Comparison of ENCODE assay signal across 10 mouse cellular contexts in the genomic region with DNA sequence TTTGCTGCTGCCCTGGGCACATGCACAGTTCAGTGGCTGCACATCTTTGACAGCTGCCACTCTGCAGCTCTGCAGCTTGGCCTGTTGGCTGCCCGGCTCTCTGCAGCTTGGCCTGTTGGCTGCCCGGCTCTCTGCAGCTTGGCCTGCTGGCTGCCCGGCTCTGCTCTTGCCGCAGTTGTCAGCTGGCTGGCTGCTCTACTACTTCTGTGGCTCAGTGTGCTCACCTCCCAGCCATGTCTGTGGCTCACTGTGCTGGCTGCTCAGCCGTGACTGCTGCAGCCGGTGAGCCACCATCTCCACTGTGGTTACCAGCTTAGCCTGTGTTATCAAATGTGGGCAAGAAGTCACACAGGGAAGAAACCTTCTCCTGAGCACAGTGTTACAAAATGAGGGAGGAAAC. TPM values are rescaled to one million over a fixed set of nuclear protein-coding genes. Genes with fewer than 3 reads are reported as not detected.
DNase-seq lines count a peak whose midpoint lies in the region; ATAC-seq and TF ChIP-seq lines count a peak whose summit lies in the region.
"Had no signal": no experiment of that assay in that cellular context is flagged by ENCODE, and none has a peak within 500 bp of the region (broad histone marks: within the 10 kb centered on the region; RNA-seq: fewer than 3 reads in every experiment).

No protein-coding gene starts in this region.

- H3K4me3 ChIP-seq in heart, embryonic 10.5 days: no peak overlapping the region
- no peak overlapping the region for H3K4me3 ChIP-seq in heart, embryonic 12.5 days
- H3K4me3 ChIP-seq in CH12.LX (replicated peaks in 1 of 3; ENCODE audit: low read depth in 2 of 3, low read length in 2 of 3, poor library complexity in 1 of 3): no peak overlapping the region
- no peak overlapping the region for H3K4me3 ChIP-seq in hindbrain, embryonic 14.5 days (replicated peaks; ENCODE audit: low read length)
- H3K4me3 ChIP-seq in limb, embryonic 12.5 days (replicated peaks): no peak overlapping the region
- H3K4me3 ChIP-seq in midbrain, embryonic 15.5 days: no peak overlapping the region
- H3K4me3 ChIP-seq: lung, embryonic 15.5 days had no signal

- in situ Hi-C loops in CH12.LX (cut with MboI; ENCODE audit: low pct_ligation_motif_present, low pct_unique_long_range_greater_than_20kb, low sequenced_read_pairs): loop anchor here (25.0 kb wide), 1 partner anchor 283 kb away; a partner anchor contains a TSS

- H3K79me2 ChIP-seq in CH12.LX (replicated peaks; ENCODE audit: control insufficient read depth, extremely low read depth, insufficient read depth, poor library complexity, severe bottlenecking): no peaks in the 10 kb centered on the region

- no peak for DNase-seq in heart, embryonic 10.5 days (ENCODE audit: low spot score)
- DNase-seq in CH12.LX (ENCODE audit: extremely low read depth): peak; percentile 42
- DNase-seq in hindbrain, embryonic 14.5 days (ENCODE audit: low spot score): no peak
- DNase-seq in left cerebral cortex, postnatal 10 days (ENCODE audit: extremely low spot score in 1 of 2, low spot score in 2 of 2): no peak
- DNase-seq: right cerebral cortex, postnatal 4 days had no signal

- H3K9ac ChIP-seq in heart, embryonic 12.5 days: no peak overlapping the region
- no peak overlapping the region for H3K9ac ChIP-seq in CH12.LX (ENCODE audit: insufficient read depth, low read depth)
- no peak overlapping the region for H3K9ac ChIP-seq in hindbrain, embryonic 14.5 days
- H3K9ac ChIP-seq in limb, embryonic 12.5 days (replicated peaks): no peak overlapping the region; the same call in 1 of the 2 replicates
- H3K9ac ChIP-seq in midbrain, embryonic 15.5 days: no peak overlapping the region
- H3K9ac ChIP-seq: lung, embryonic 15.5 days had no signal

- no peaks in the 10 kb centered on the region for H3K36me3 ChIP-seq in heart, embryonic 10.5 days
- no peaks in the 10 kb centered on the region; the same call in 1 of the 2 replicates for H3K36me3 ChIP-seq in heart, embryonic 12.5 days
- no peaks in the 10 kb centered on the region for H3K36me3 ChIP-seq in CH12.LX (replicated peaks in 1 of 2; ENCODE audit: control insufficient read depth in 1 of 2, insufficient read depth in 1 of 2, low read length in 1 of 2)
- no peaks in the 10 kb centered on the region for H3K36me3 ChIP-seq in hindbrain, embryonic 14.5 days (replicated peaks; ENCODE audit: control insufficient read depth, insufficient read depth)
- H3K36me3 ChIP-seq in limb, embryonic 12.5 days: no peaks in the 10 kb centered on the region
- no peaks in the 10 kb centered on the region for H3K36me3 ChIP-seq in midbrain, embryonic 15.5 days (replicated peaks)
- H3K36me3 ChIP-seq: lung, embryonic 15.5 days had no signal

- TF ChIP-seq CTCF in CH12.LX (conservative IDR thresholded peaks at IDR 0.05 in 1 of 2, IDR thresholded peaks at IDR 0.05 in 1 of 2; ENCODE audit: low read depth in 2 of 2, low read length in 2 of 2): no peak

- no peaks in the 10 kb centered on the region for H3K27me3 ChIP-seq in heart, embryonic 10.5 days (ENCODE audit: insufficient read depth, poor library complexity, severe bottlenecking)
- no peaks in the 10 kb centered on the region for H3K27me3 ChIP-seq in heart, embryonic 12.5 days (replicated peaks)
- H3K27me3 ChIP-seq in CH12.LX (replicated peaks): no peaks in the 10 kb centered on the region
- no peaks in the 10 kb centered on the region for H3K27me3 ChIP-seq in hindbrain, embryonic 14.5 days (ENCODE audit: control insufficient read depth, insufficient read depth, low read length)
- no peaks in the 10 kb centered on the region for H3K27me3 ChIP-seq in limb, embryonic 12.5 days
- H3K27me3 ChIP-seq in midbrain, embryonic 15.5 days (replicated peaks): no peaks in the 10 kb centered on the region
- H3K27me3 ChIP-seq: lung, embryonic 15.5 days had no signal

- no peak overlapping the region for H3K4me2 ChIP-seq in heart, embryonic 12.5 days
- no peak overlapping the region for H3K4me2 ChIP-seq in CH12.LX (ENCODE audit: insufficient read depth, low read depth, poor library complexity, severe bottlenecking)
- H3K4me2 ChIP-seq in hindbrain, embryonic 14.5 days (replicated peaks): no peak overlapping the region
- no peak overlapping the region for H3K4me2 ChIP-seq in limb, embryonic 12.5 days
- H3K4me2 ChIP-seq in midbrain, embryonic 15.5 days: no peak overlapping the region
- H3K4me2 ChIP-seq: lung, embryonic 15.5 days had no signal

- TF ChIP-seq POLR2A in CH12.LX (IDR thresholded peaks at IDR 0.05; ENCODE audit: low read depth, low read length): no peak

- ATAC-seq in heart, embryonic 12.5 days (ENCODE audit: insufficient number of reproducible peaks, low FRiP score): no peak
- ATAC-seq in hindbrain, embryonic 14.5 days (ENCODE audit: low FRiP score): no peak
- no peak for ATAC-seq in limb, embryonic 12.5 days (ENCODE audit: insufficient number of reproducible peaks, insufficient read depth, low FRiP score, low TSS enrichment, low read depth)
- no peak for ATAC-seq in midbrain, embryonic 15.5 days (replicated peaks)
- ATAC-seq in granulocyte monocyte progenitor cell, adult 5-6 weeks (replicated peaks; ENCODE audit: poor library complexity, severe bottlenecking): no peak

- peak overlapping the region; percentile 19; the same call in 1 of the 2 replicates for H3K27ac ChIP-seq in heart, embryonic 10.5 days
- H3K27ac ChIP-seq in heart, embryonic 12.5 days (ENCODE audit: poor library complexity, severe bottlenecking): no peak overlapping the region
- H3K27ac ChIP-seq in CH12.LX (ENCODE audit: insufficient read depth, low read depth): no peak overlapping the region
- 0 out of 2 replicates have a peak overlapping the region, but pooled peaks have one; percentile 20 for H3K27ac ChIP-seq in hindbrain, embryonic 14.5 days
- H3K27ac ChIP-seq in limb, embryonic 12.5 days: peak overlapping the region; percentile 69
- no peak overlapping the region for H3K27ac ChIP-seq in midbrain, embryonic 15.5 days
- H3K27ac ChIP-seq: lung, embryonic 15.5 days had no signal

- H3K9me3 ChIP-seq in heart, embryonic 10.5 days: no peaks in the 10 kb centered on the region
- H3K9me3 ChIP-seq in heart, embryonic 12.5 days (replicated peaks): no peaks in the 10 kb centered on the region
- H3K9me3 ChIP-seq in CH12.LX (replicated peaks; ENCODE audit: low read length): no peaks in the 10 kb centered on the region
- no peaks in the 10 kb centered on the region for H3K9me3 ChIP-seq in hindbrain, embryonic 14.5 days (ENCODE audit: control insufficient read depth, low read length)
- no peaks in the 10 kb centered on the region for H3K9me3 ChIP-seq in limb, embryonic 12.5 days
- H3K9me3 ChIP-seq in midbrain, embryonic 15.5 days: no peaks in the 10 kb centered on the region
- H3K9me3 ChIP-seq: lung, embryonic 15.5 days had no signal

- TF ChIP-seq RAD21 in CH12.LX (IDR thresholded peaks at IDR 0.05; ENCODE audit: low read depth, low read length): no peak; the same call in 1 of the 2 replicates

- no peak for TF ChIP-seq EP300 in CH12.LX (IDR thresholded peaks at IDR 0.05; ENCODE audit: low read length)

- H3K4me1 ChIP-seq in heart, embryonic 10.5 days: peaks cover 12% of the 10 kb centered on the region
- H3K4me1 ChIP-seq in heart, embryonic 12.5 days (replicated peaks): 0 out of 2 replicates have a peak, but pooled peaks cover 6% of the 10 kb centered on the region
- H3K4me1 ChIP-seq in CH12.LX (ENCODE audit: control insufficient read depth in 1 of 2, insufficient read depth in 2 of 2): peaks cover 4 to 11% of the 10 kb centered on the region in 2 experiments; a peak in 3 of 4 replicates
- H3K4me1 ChIP-seq in hindbrain, embryonic 14.5 days (replicated peaks; ENCODE audit: control insufficient read depth, insufficient read depth, low read length): peaks cover 3% of the 10 kb centered on the region; the same call in 1 of the 2 replicates
- H3K4me1 ChIP-seq in limb, embryonic 12.5 days (replicated peaks): peaks cover 7% of the 10 kb centered on the region; the same call in 1 of the 2 replicates
- peaks cover 9% of the 10 kb centered on the region for H3K4me1 ChIP-seq in midbrain, embryonic 15.5 days

- WGBS in heart, embryonic 10.5 days: 58% methylated on average over 6 of the region's 6 CpGs
- 56% methylated on average over 6 of the region's 6 CpGs for WGBS in heart, embryonic 12.5 days
- 59% methylated on average over 6 of the region's 6 CpGs for WGBS in hindbrain, embryonic 14.5 days
- WGBS in limb, embryonic 12.5 days: 70% methylated on average over 6 of the region's 6 CpGs
- 62% methylated on average over 6 of the region's 6 CpGs for WGBS in midbrain, embryonic 15.5 days

- dilution Hi-C loops in CH12.LX (cut with MboI; ENCODE audit: extremely low pct_ligation_motif_present, extremely low pct_unique_long_range_greater_than_20kb, low sequenced_read_pairs): no loop called here

- intact Hi-C loops in left cerebral cortex, postnatal 10 days (cut with DNase I): no loop called here

TF ChIP-seq in CH12.LX, 34 proteins besides CTCF, POLR2A, EP300 and RAD21:
- TF ChIP-seq ZNF384 (IDR thresholded peaks at IDR 0.05; ENCODE audit: low read depth, low read length): no peak
- TF ChIP-seq IRF4 (IDR thresholded peaks at IDR 0.05; ENCODE audit: low read depth, low read length): no peak
- TF ChIP-seq UBTF (IDR thresholded peaks at IDR 0.05; ENCODE audit: low read depth, low read length): no peak
- no peak for TF ChIP-seq CHD1 (IDR thresholded peaks at IDR 0.05; ENCODE audit: low read depth, low read length)
- TF ChIP-seq E2F4 (IDR thresholded peaks at IDR 0.05; ENCODE audit: insufficient replicate concordance, low read depth, low read length): no peak
- no peak for TF ChIP-seq POLR2AphosphoS2 (IDR thresholded peaks at IDR 0.05; ENCODE audit: low read depth, low read length)
- TF ChIP-seq MYC (IDR thresholded peaks at IDR 0.05; ENCODE audit: low read depth, low read length): no peak
- no peak for TF ChIP-seq USF1 (IDR thresholded peaks at IDR 0.05; ENCODE audit: low read depth, low read length)

RNA-seq across cellular contexts. Expression of a gene that starts 4.2 kb away (rescaled TPM):
- polyA plus RNA-seq in heart, embryonic 10.5 days (2016; fragmentation: Nextera tagmentation; extraction: Ambion mirVana): 4.0 and 5.3 TPM in 2 replicates
- 6.5 and 6.9 TPM in 2 replicates for polyA plus RNA-seq in heart, embryonic 12.5 days (2016; fragmentation: Nextera tagmentation; extraction: Ambion mirVana)
- total RNA-seq in CH12.LX (2012; rRNA removed) (0.92 and 1.4 TPM in 2 replicates), CH12.LX (2014; rRNA removed) (0.47 and 0.78 TPM in 2 replicates)
- 0.17 and 0.26 TPM in 2 replicates for polyA plus RNA-seq in CH12.LX (2012; ENCODE audit: insufficient read length, low read depth)
- 7.1 and 8.2 TPM in 2 replicates for polyA plus RNA-seq in hindbrain, embryonic 14.5 days (2014; fragmentation: Nextera tagmentation; extraction: Ambion mirVana)
- 7.1 and 7.4 TPM in 2 replicates for polyA plus RNA-seq in limb, embryonic 12.5 days (2016; fragmentation: Nextera tagmentation; extraction: Ambion mirVana)
- 5.7 and 6.5 TPM in 2 replicates for polyA plus RNA-seq in midbrain, embryonic 15.5 days (2015; fragmentation: Nextera tagmentation; extraction: Ambion mirVana)
- total RNA-seq in granulocyte monocyte progenitor cell, adult 5-6 weeks (2014; fragmentation: Nextera tagmentation): 1.9 and 2.7 TPM in 2 replicates
- 5.9 and 11.2 TPM in 2 replicates for total RNA-seq in granulocyte monocyte progenitor cell, adult 5-6 weeks (2017)
- 1 to 10 TPM; 6.5 to 8.9 TPM for total RNA-seq in left cerebral cortex, postnatal 10 days (2021)

Comparison
In these comparisons a context has a peak if more than half of its experiments do, and no peak if none do; other contexts are left out.
1. H3K27ac ChIP-seq: peak in heart, embryonic 10.5 days (single experiment), hindbrain, embryonic 14.5 days (single experiment) and limb, embryonic 12.5 days (single experiment); none in heart, embryonic 12.5 days (single experiment), CH12.LX (single experiment) and midbrain, embryonic 15.5 days (single experiment).